Mouse (Mus musculus) liver, postnatal 0 days (tissue): Measurements from ENCODE around the gene Aldh1a3. TPM values are rescaled to one million over a fixed set of nuclear protein-coding genes. Genes with fewer than 3 reads are reported as not detected.

ENCODE experiments used
- ATAC-seq: fragments of 200-750 bp; cut with Nextera tagmentation; 2 replicates; pipeline ENCODE4 v1.8.0; 2017; ENCODE audit warnings: mild to moderate bottlenecking, moderate library complexity
- DNase-seq: peaks from one replicate; pipeline ENCODE4 v3.0.0-alpha.2; 2016
- H3K27ac ChIP-seq: fragments of 300-500 bp; sonication (generic); 2 replicates; pipeline ENCODE4 v1.5.1; 2014; ENCODE audit warnings: antibody characterized with exemption, moderate library complexity, mild to moderate bottlenecking, low read depth
- H3K27me3 ChIP-seq: fragments of 300-500 bp; sonication (generic); 2 replicates; pipeline ENCODE4 v1.6.1; 2014; ENCODE audit warnings: low read length, control low read depth, mixed read lengths; ENCODE audit not compliant: insufficient read depth
- H3K36me3 ChIP-seq: fragments of 300-500 bp; sonication (generic); replicated peaks from 2 replicates; pipeline ENCODE4 v1.6.1; 2014; ENCODE audit warnings: mild to moderate bottlenecking, control low read depth, low read length, moderate library complexity, mixed read lengths; ENCODE audit not compliant: insufficient read depth
- H3K4me1 ChIP-seq: fragments of 300-500 bp; sonication (generic); 2 replicates; pipeline ENCODE4 v1.6.1; 2014; ENCODE audit warnings: antibody characterized with exemption, mild to moderate bottlenecking, control low read depth; ENCODE audit not compliant: insufficient read depth
- H3K4me2 ChIP-seq: fragments of 300-500 bp; sonication (generic); 2 replicates; pipeline ENCODE4 v1.6.1; 2014; ENCODE audit warnings: low read depth, mild to moderate bottlenecking, low read length, moderate library complexity, mixed read lengths
- H3K4me3 ChIP-seq: fragments of 300-500 bp; sonication (generic); 2 replicates; pipeline ENCODE4 v1.5.1; 2014; ENCODE audit warnings: low read depth, low read length
- H3K9ac ChIP-seq: fragments of 300-500 bp; sonication (generic); replicated peaks from 2 replicates; pipeline ENCODE4 v1.6.1; 2014; ENCODE audit warnings: mild to moderate bottlenecking, moderate library complexity
- H3K9me3 ChIP-seq: fragments of 300-500 bp; sonication (generic); 2 replicates; pipeline ENCODE4 v1.6.1; 2016; ENCODE audit warnings: mild to moderate bottlenecking, control low read depth, low read length, mixed read lengths
- CTCF ChIP-seq: sonication (generic); IDR thresholded peaks from 2 replicates; pipeline ENCODE4 v1.5.1; 2016; ENCODE audit warnings: antibody characterized with exemption, low read depth
- EP300 ChIP-seq: IDR thresholded peaks from 2 replicates; pipeline ENCODE4 v1.6.1; 2016; ENCODE audit warnings: antibody characterized with exemption, low read depth, mild to moderate bottlenecking
- WGBS: fragments of 180-500 bp; shearing (Covaris S2); extraction: QIAGEN DNeasy Blood & Tissue Kit; methylation state at CpG from one replicate; pipeline ENCODE4 v1.1.7; 2014; ENCODE audit not compliant: insufficient replicate concordance; 5-methylcytosine and 5-hydroxymethylcytosine counted together
- polyA plus RNA-seq: library from polyadenylated mRNA; unstranded; fragments of >200 nt; fragmentation: Nextera tagmentation; extraction: Ambion mirVana; gene quantifications from 2 replicates; pipeline ENCODE4 v1.2.1, GENCODE M21; 2015

The Aldh1a3 gene
- 1.3 and 1.4 TPM in 2 replicates for polyA plus RNA-seq

GRCm38 (mm10) chr7:66427437-66428161, at the start of gene Aldh1a3:
Gene Aldh1a3, minus strand, starts transcription at chr7:66427517.
- H3K9ac ChIP-seq = no peak within 1 kb of the TSS
- DNase-seq (peak; percentile 44), ATAC-seq (peak; percentile 43; the same call in 1 of the 2 replicates)
- H3K27ac ChIP-seq = no peak within 1 kb of the TSS
- 3% methylated on average over 54 of the region's 56 CpGs for WGBS
- peaks cover 6% of the 10 kb centered on the region for H3K4me1 ChIP-seq
- peaks cover 47% of the 10 kb centered on the region for H3K27me3 ChIP-seq
- H3K4me3 ChIP-seq = peak within 1 kb of the TSS; percentile 31
- TF ChIP-seq EP300 (no peak), CTCF (no peak)
- H3K36me3 ChIP-seq = no peaks in the 10 kb centered on the region
- no peaks in the 10 kb centered on the region for H3K9me3 ChIP-seq
- H3K4me2 ChIP-seq = peak within 1 kb of the TSS; percentile 63

- Histone ChIP-seq H3K4me2 (no peak overlapping the region), H3K9me3 (no peaks in the 10 kb centered on the region), H3K27me3 (no peaks in the 10 kb centered on the region), H3K27ac (no peak overlapping the region), H3K9ac (no peak overlapping the region), H3K4me3 (no peak overlapping the region), H3K4me1 (no peaks in the 10 kb centered on the region), H3K36me3 (no peaks in the 10 kb centered on the region)
- DNase-seq (no peak), ATAC-seq (no peak)
- WGBS = 72% methylated on average over 8 of the region's 8 CpGs
- TF ChIP-seq EP300 (no peak), CTCF (no peak)
Measured at GRCm38 (mm10) chr7:66476289-66476688, 49.0 kb upstream of the Aldh1a3 start.

GRCm38 (mm10) chr7:66471641-66472216, 44.4 kb upstream of the Aldh1a3 start:
- Histone ChIP-seq H3K27ac (no peak overlapping the region), H3K4me3 (no peak overlapping the region), H3K4me1 (no peaks in the 10 kb centered on the region), H3K9me3 (no peaks in the 10 kb centered on the region), H3K36me3 (no peaks in the 10 kb centered on the region), H3K27me3 (no peaks in the 10 kb centered on the region), H3K9ac (no peak overlapping the region), H3K4me2 (no peak overlapping the region)
- no peak for DNase-seq
- no peak for ATAC-seq
- no peak for TF ChIP-seq CTCF
- TF ChIP-seq EP300 = no peak
- 69% methylated on average over 12 of the region's 12 CpGs for WGBS

GRCm38 (mm10) chr7:66466641-66467040, 39.3 kb upstream of the Aldh1a3 start:
- no peaks in the 10 kb centered on the region for H3K36me3 ChIP-seq
- H3K4me2 ChIP-seq = no peak overlapping the region
- H3K27me3 ChIP-seq = no peaks in the 10 kb centered on the region
- no peak overlapping the region for H3K4me3 ChIP-seq
- H3K27ac ChIP-seq = no peak overlapping the region
- 87% methylated on average over 14 of the region's 14 CpGs for WGBS
- no peak for ATAC-seq
- no peak for DNase-seq
- no peaks in the 10 kb centered on the region for H3K9me3 ChIP-seq
- TF ChIP-seq CTCF (no peak), EP300 (no peak)
- H3K4me1 ChIP-seq = no peaks in the 10 kb centered on the region
- no peak overlapping the region for H3K9ac ChIP-seq

- no peaks in the 10 kb centered on the region for H3K4me1 ChIP-seq
- H3K4me2 ChIP-seq = no peak overlapping the region
- 76% methylated on average over 5 of the region's 5 CpGs for WGBS
- no peaks in the 10 kb centered on the region for H3K9me3 ChIP-seq
- H3K36me3 ChIP-seq = no peaks in the 10 kb centered on the region
- DNase-seq = no peak
- no peak overlapping the region for H3K27ac ChIP-seq
- no peak overlapping the region for H3K4me3 ChIP-seq
- TF ChIP-seq EP300 (no peak), CTCF (no peak)
- ATAC-seq = no peak
- no peaks in the 10 kb centered on the region for H3K27me3 ChIP-seq
- no peak overlapping the region for H3K9ac ChIP-seq
Measured at GRCm38 (mm10) chr7:66465241-66465640, 37.9 kb upstream of the Aldh1a3 start.

GRCm38 (mm10) chr7:66463081-66463480, 35.8 kb upstream of the Aldh1a3 start:
- TF ChIP-seq EP300 (no peak), CTCF (no peak)
- Histone ChIP-seq H3K9ac (no peak overlapping the region), H3K36me3 (no peaks in the 10 kb centered on the region), H3K4me1 (no peaks in the 10 kb centered on the region), H3K27me3 (no peaks in the 10 kb centered on the region), H3K9me3 (no peaks in the 10 kb centered on the region), H3K27ac (no peak overlapping the region), H3K4me2 (no peak overlapping the region), H3K4me3 (no peak overlapping the region)
- no peak for ATAC-seq
- DNase-seq = no peak
- 83% methylated on average over 1 of the region's 1 CpGs for WGBS
